Comparison of ENCODE assay signal across 8 mouse cellular contexts in genomic region chr17:26676252-26676615, GRCm38 (mm10). TPM values are rescaled to one million over a fixed set of nuclear protein-coding genes. Genes with fewer than 3 reads are reported as not detected.
DNase-seq lines count a peak whose midpoint lies in the region; ATAC-seq and TF ChIP-seq lines count a peak whose summit lies in the region.

No protein-coding gene starts in this region.

- under 1% methylated on average over 30 of the region's 30 CpGs for WGBS in embryonic facial prominence, embryonic 13.5 days
- under 1% methylated on average over 30 of the region's 30 CpGs for WGBS in limb, embryonic 14.5 days
- WGBS in midbrain, postnatal 0 days = under 1% methylated on average over 30 of the region's 30 CpGs

- H3K27me3 ChIP-seq in embryonic facial prominence, embryonic 13.5 days = no peaks in the 10 kb centered on the region
- no peaks in the 10 kb centered on the region for H3K27me3 ChIP-seq in limb, embryonic 14.5 days (ENCODE audit: control insufficient read depth, insufficient read depth, low read length)
- H3K27me3 ChIP-seq in midbrain, postnatal 0 days (ENCODE audit: insufficient read depth, low read length) = no peaks in the 10 kb centered on the region

- H3K27ac ChIP-seq in embryonic facial prominence, embryonic 13.5 days = peak overlapping the region; percentile 88
- H3K27ac ChIP-seq in limb, embryonic 14.5 days (replicated peaks; ENCODE audit: low read depth, low read length) = peak overlapping the region; percentile 73
- H3K27ac ChIP-seq in midbrain, postnatal 0 days (ENCODE audit: low read depth, low read length) = peak overlapping the region; percentile 95

- H3K9me3 ChIP-seq in embryonic facial prominence, embryonic 13.5 days = 0 out of 2 replicates have a peak, but pooled peaks cover 3% of the 10 kb centered on the region
- H3K9me3 ChIP-seq in limb, embryonic 14.5 days (ENCODE audit: control insufficient read depth, low read length) = no peaks in the 10 kb centered on the region
- no peaks in the 10 kb centered on the region for H3K9me3 ChIP-seq in midbrain, postnatal 0 days (ENCODE audit: low read length)

- ATAC-seq in embryonic facial prominence, embryonic 13.5 days (ENCODE audit: insufficient number of reproducible peaks, insufficient read depth, low FRiP score, low TSS enrichment, low read depth) = peak; percentile 87
- ATAC-seq in limb, embryonic 14.5 days (ENCODE audit: low FRiP score, low read depth) = peak; percentile 94
- ATAC-seq in midbrain, postnatal 0 days (ENCODE audit: low FRiP score) = peak; percentile 93

- peak; percentile 93 for DNase-seq in 3134 (ENCODE audit: extremely low read depth, insufficient read length, low spot score)
- DNase-seq in adrenal gland, postnatal 36 days = peak; percentile 90 to 93
- DNase-seq in heart, adult 8-10 months (ENCODE audit: low spot score) = peak; percentile 87
- peak; percentile 95 for DNase-seq in kidney, adult 9 months
- peak; percentile 93 for DNase-seq in limb, embryonic 14.5 days (ENCODE audit: low spot score)
- peak; percentile 96 for DNase-seq in midbrain, postnatal 0 days (ENCODE audit: low spot score)
- peak; percentile 82 to 87 for DNase-seq in spleen, postnatal 14 days (ENCODE audit: low spot score in 2 of 2)

- no peak for TF ChIP-seq CTCF in midbrain, postnatal 0 days (IDR thresholded peaks at IDR 0.05)

- no peak for TF ChIP-seq POLR2A in limb, embryonic 14.5 days (IDR thresholded peaks at IDR 0.05; ENCODE audit: borderline replicate concordance, extremely low read depth, insufficient read depth, insufficient read length)

- peak overlapping the region; percentile 71 for H3K4me2 ChIP-seq in embryonic facial prominence, embryonic 13.5 days
- peak overlapping the region; percentile 61 for H3K4me2 ChIP-seq in limb, embryonic 14.5 days (replicated peaks; ENCODE audit: low read depth, low read length, severe bottlenecking)
- peak overlapping the region; percentile 64 for H3K4me2 ChIP-seq in midbrain, postnatal 0 days (ENCODE audit: low read depth, low read length, poor library complexity, severe bottlenecking)

- peak overlapping the region; percentile 91 for H3K4me3 ChIP-seq in embryonic facial prominence, embryonic 13.5 days
- peak overlapping the region; percentile 82 for H3K4me3 ChIP-seq in limb, embryonic 14.5 days (replicated peaks; ENCODE audit: low read length)
- H3K4me3 ChIP-seq in midbrain, postnatal 0 days (ENCODE audit: low read depth, low read length) = peak overlapping the region; percentile 77

- H3K9ac ChIP-seq in embryonic facial prominence, embryonic 13.5 days = peak overlapping the region; percentile 82
- peak overlapping the region; percentile 65 for H3K9ac ChIP-seq in limb, embryonic 14.5 days (ENCODE audit: low read depth, low read length, severe bottlenecking)
- peak overlapping the region; percentile 86 for H3K9ac ChIP-seq in midbrain, postnatal 0 days (replicated peaks; ENCODE audit: low read length, poor library complexity, severe bottlenecking)

- peaks cover 10% of the 10 kb centered on the region; the same call in 1 of the 2 replicates for H3K36me3 ChIP-seq in embryonic facial prominence, embryonic 13.5 days
- no peaks in the 10 kb centered on the region for H3K36me3 ChIP-seq in limb, embryonic 14.5 days (ENCODE audit: control insufficient read depth, insufficient read depth, low read length)
- H3K36me3 ChIP-seq in midbrain, postnatal 0 days (ENCODE audit: insufficient read depth, low read length) = 0 out of 2 replicates have a peak, but pooled peaks cover 2% of the 10 kb centered on the region

- peaks cover 19% of the 10 kb centered on the region for H3K4me1 ChIP-seq in embryonic facial prominence, embryonic 13.5 days
- H3K4me1 ChIP-seq in limb, embryonic 14.5 days (ENCODE audit: control insufficient read depth, insufficient read depth, low read length) = peaks cover 10% of the 10 kb centered on the region; the same call in 1 of the 2 replicates
- H3K4me1 ChIP-seq in midbrain, postnatal 0 days (ENCODE audit: insufficient read depth, low read length) = peaks cover 10% of the 10 kb centered on the region

RNA-seq across cellular contexts. Expression of gene Atp6v0e, which starts 13.2 kb away (rescaled TPM):
- total RNA-seq in adrenal gland, postnatal 36 days (2021) = 100 to 1,000 TPM; 193 to 224 TPM
- polyA plus RNA-seq in embryonic facial prominence, embryonic 13.5 days (2015; fragmentation: Nextera tagmentation; extraction: Ambion mirVana) = 180 and 202 TPM in 2 replicates
- 10 to 100 TPM; 55.2 to 67.1 (median 65.5) TPM for total RNA-seq in heart, adult 8-10 months (2022)
- polyA plus RNA-seq in limb, embryonic 14.5 days (2012; rRNA removed) = 167 and 183 TPM in 2 replicates
- polyA plus RNA-seq in limb, embryonic 14.5 days (2014; fragmentation: Nextera tagmentation; extraction: Ambion mirVana) = 203 and 228 TPM in 2 replicates
- total RNA-seq in midbrain, postnatal 0 days (2014; rRNA removed) = 45.0 and 85.3 TPM in 2 replicates
- polyA plus RNA-seq in midbrain, postnatal 0 days (2015; fragmentation: Nextera tagmentation; extraction: Ambion mirVana) = 80.6 and 86.8 TPM in 2 replicates

RNA-seq across cellular contexts. Expression of gene Crebrf, which starts 39.2 kb away (rescaled TPM):
- total RNA-seq in adrenal gland, postnatal 36 days (2021) = 10 to 100 TPM; 64.7 to 78.0 TPM
- 8.1 and 8.2 TPM in 2 replicates for polyA plus RNA-seq in embryonic facial prominence, embryonic 13.5 days (2015; fragmentation: Nextera tagmentation; extraction: Ambion mirVana)
- 10 to 100 TPM; 51.1 to 83.8 (median 68.4) TPM for total RNA-seq in heart, adult 8-10 months (2022)
- 4.9 and 5.0 TPM in 2 replicates for polyA plus RNA-seq in limb, embryonic 14.5 days (2012; rRNA removed)
- polyA plus RNA-seq in limb, embryonic 14.5 days (2014; fragmentation: Nextera tagmentation; extraction: Ambion mirVana) = 5.9 and 6.5 TPM in 2 replicates
- 18.5 and 28.0 TPM in 2 replicates for total RNA-seq in midbrain, postnatal 0 days (2014; rRNA removed)
- polyA plus RNA-seq in midbrain, postnatal 0 days (2015; fragmentation: Nextera tagmentation; extraction: Ambion mirVana) = 10.2 and 11.5 TPM in 2 replicates

Comparison
In these comparisons a context has a peak if more than half of its experiments do, and no peak if none do; other contexts are left out.
1. Peak in every context shown above with its lines: DNase-seq, ATAC-seq, H3K4me3 ChIP-seq and H3K27ac ChIP-seq.